Comparison of ENCODE assay signal across 25 mouse cellular contexts in the genomic region with DNA sequence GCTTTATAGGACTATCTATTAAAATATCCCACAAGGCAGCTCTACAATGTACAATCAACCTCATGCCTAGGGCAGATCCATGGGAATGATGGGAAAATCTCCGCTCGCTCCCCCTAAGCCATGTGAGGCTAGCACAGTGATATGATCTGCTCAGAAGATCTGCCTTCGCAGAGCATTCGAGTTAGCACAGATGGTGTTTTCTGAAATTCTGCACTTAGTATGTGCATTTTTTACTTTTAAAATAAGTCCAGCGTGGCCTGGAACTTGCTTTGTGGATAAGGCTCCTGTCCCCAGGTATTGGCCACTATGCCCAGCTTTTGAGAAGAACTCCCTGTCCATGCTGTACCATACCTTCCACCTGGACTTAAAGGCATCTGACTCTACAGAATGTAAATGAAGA.
"Had no signal": no experiment of that assay in that cellular context is flagged by ENCODE, and none has a peak within 500 bp of the region (broad histone marks: within the 10 kb centered on the region; RNA-seq: fewer than 3 reads in every experiment).

No protein-coding gene starts in this region.

- H3K27ac ChIP-seq: gastrocnemius, adult 2 months; heart, embryonic 10.5 days; hindbrain, embryonic 15.5 days; hindbrain, postnatal 0 days; kidney, embryonic 15.5 days; kidney, postnatal 0 days; limb, embryonic 13.5 days; limb, embryonic 15.5 days; liver, embryonic 12.5 days; liver, embryonic 14.5 days had no signal

- DNase-seq: gastrocnemius, adult 2 months; gastrocnemius, postnatal 10 days; gastrocnemius, postnatal 25 days; heart, adult 18-20 months; heart, postnatal 14 days; heart, postnatal 36 days; kidney, adult 11 months; kidney, adult 2 months; kidney, adult 9 months; kidney, postnatal 14 days; kidney, postnatal 36 days; layer of hippocampus, postnatal 36 days; left cerebral cortex, postnatal 4 days had no signal

- ATAC-seq: hindbrain, postnatal 0 days; intestine, embryonic 16.5 days; liver, embryonic 12.5 days had no signal

- H3K4me3 ChIP-seq: gastrocnemius, adult 2 months; heart, embryonic 10.5 days; heart, embryonic 12.5 days; hindbrain, embryonic 13.5 days; hindbrain, embryonic 15.5 days; kidney, embryonic 15.5 days; limb, embryonic 13.5 days; limb, embryonic 15.5 days; liver, embryonic 12.5 days had no signal
